Mouse (Mus musculus): Measurements from ENCODE around the gene Panx1. TPM values are rescaled to one million over a fixed set of nuclear protein-coding genes. Genes with fewer than 3 reads are reported as not detected.

The Panx1 gene
- 2.4 and 7.4 TPM in 2 replicates for total RNA-seq (2014; rRNA removed; ENCODE audit: low replicate concordance)
- polyA plus RNA-seq (2015; fragmentation: Nextera tagmentation; extraction: Ambion mirVana) = 10.2 and 11.2 TPM in 2 replicates

DNA sequence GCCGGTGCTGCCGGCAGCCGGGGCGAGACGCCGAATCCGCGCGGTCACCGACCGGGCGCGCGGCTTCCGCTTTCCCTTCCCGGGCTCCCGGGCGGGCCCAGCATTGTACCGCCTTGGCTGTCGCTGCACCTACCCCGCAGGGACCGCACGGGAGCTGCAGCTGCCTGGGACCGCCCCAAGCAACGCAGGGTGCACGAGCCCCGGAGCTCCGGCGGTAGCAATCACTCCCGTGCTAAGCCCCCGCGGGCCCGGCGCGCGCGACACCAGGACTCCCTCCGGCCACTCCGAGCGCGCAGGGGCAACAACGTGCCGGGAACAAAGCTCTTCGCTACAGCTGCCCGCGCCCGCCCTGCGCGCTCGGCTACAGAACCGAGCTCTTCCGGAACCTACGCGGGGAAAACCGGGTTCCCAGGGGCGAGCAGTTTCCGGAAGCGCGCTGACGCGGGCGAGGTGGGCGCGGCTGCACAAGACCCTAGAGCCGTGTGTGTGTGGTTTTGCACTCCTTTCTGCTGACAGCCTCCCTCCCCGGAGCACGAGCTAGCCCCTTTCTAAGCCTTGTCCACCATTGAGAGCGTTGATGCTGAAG is at the start of gene Panx1:
Gene Panx1 (minus strand): TSS at position 395 of the 586 bp plus-strand sequence.
- Histone ChIP-seq H3K4me2 (ENCODE audit: low read depth, low read length) (peak within 1 kb of the TSS; percentile 86), H3K27ac (ENCODE audit: low read depth) (peak within 1 kb of the TSS; percentile 71), H3K4me1 (ENCODE audit: control insufficient read depth, insufficient read depth) (peaks cover 11% of the 10 kb centered on the region), H3K9me3 (replicated peaks; ENCODE audit: control insufficient read depth, low read length) (no peaks in the 10 kb centered on the region), H3K27me3 (ENCODE audit: control insufficient read depth, insufficient read depth, low read length) (no peaks in the 10 kb centered on the region), H3K4me3 (ENCODE audit: low read depth, low read length) (peak within 1 kb of the TSS; percentile 78), H3K36me3 (replicated peaks; ENCODE audit: control insufficient read depth, insufficient read depth, low read length) (no peaks in the 10 kb centered on the region), H3K9ac (replicated peaks; ENCODE audit: low read depth, low read length) (peak within 1 kb of the TSS; percentile 69)
- WGBS = under 1% methylated on average over 68 of the region's 68 CpGs
- TF ChIP-seq CTCF (IDR thresholded peaks at IDR 0.05; ENCODE audit: low read depth) (no peak), EP300 (IDR thresholded peaks at IDR 0.05; ENCODE audit: low read depth) (no peak)
- peak; percentile 58 for DNase-seq (ENCODE audit: low spot score)
- ATAC-seq (ENCODE audit: insufficient read depth, low read depth) = peak; percentile 75

DNA sequence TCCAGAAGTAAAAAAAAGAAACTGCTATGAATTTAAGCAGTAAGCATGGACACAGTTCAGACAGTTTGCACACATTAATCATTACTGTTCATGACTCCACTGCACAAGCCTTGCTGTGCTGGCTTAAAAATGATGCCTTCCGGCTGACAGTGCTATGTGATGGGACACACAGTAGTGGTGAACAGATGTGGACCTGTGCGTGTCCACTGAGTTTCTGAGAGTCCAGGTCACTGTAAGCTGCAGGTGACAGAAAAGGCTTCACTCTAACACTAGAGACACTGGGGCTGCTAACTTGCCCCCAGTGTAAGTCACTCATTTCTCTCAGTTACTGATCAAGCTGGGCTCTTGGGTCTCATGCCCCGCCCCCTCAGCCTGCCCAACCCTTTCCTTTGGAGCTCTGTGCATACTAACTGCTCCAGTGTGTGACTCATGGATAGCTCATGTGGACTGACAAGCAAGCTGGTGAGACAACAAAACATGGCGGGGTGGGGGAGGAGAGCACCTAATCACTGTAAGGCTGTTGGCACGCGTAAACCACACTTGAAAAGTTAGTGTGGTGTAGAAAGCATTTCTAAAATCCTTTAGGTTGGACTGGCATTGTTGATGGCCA is 23.5 kb upstream of the Panx1 start:
- TF ChIP-seq EP300 (IDR thresholded peaks at IDR 0.05; ENCODE audit: low read depth) = no peak
- TF ChIP-seq CTCF (IDR thresholded peaks at IDR 0.05; ENCODE audit: low read depth) = no peak
- WGBS = 54% methylated on average over 6 of the region's 6 CpGs
- no peak overlapping the region for H3K4me3 ChIP-seq (ENCODE audit: low read depth, low read length)
- H3K36me3 ChIP-seq (replicated peaks; ENCODE audit: control insufficient read depth, insufficient read depth, low read length) = no peaks in the 10 kb centered on the region
- ATAC-seq (ENCODE audit: insufficient read depth, low read depth) (0 out of 2 replicates have a peak, but pooled peaks have one; percentile 39), DNase-seq (ENCODE audit: low spot score) (no peak)
- no peaks in the 10 kb centered on the region for H3K9me3 ChIP-seq (replicated peaks; ENCODE audit: control insufficient read depth, low read length)
- no peaks in the 10 kb centered on the region for H3K4me1 ChIP-seq (ENCODE audit: control insufficient read depth, insufficient read depth)
- no peaks in the 10 kb centered on the region for H3K27me3 ChIP-seq (ENCODE audit: control insufficient read depth, insufficient read depth, low read length)
- H3K4me2 ChIP-seq (ENCODE audit: low read depth, low read length) = no peak overlapping the region
- no peak overlapping the region for H3K9ac ChIP-seq (replicated peaks; ENCODE audit: low read depth, low read length)
- H3K27ac ChIP-seq (ENCODE audit: low read depth) = no peak overlapping the region

GRCm38 (mm10) chr9:15067995-15068685 is 22.9 kb upstream of the Panx1 start:
- Histone ChIP-seq H3K27ac (ENCODE audit: low read depth) (no peak overlapping the region), H3K4me2 (ENCODE audit: low read depth, low read length) (no peak overlapping the region), H3K4me1 (ENCODE audit: control insufficient read depth, insufficient read depth) (no peaks in the 10 kb centered on the region), H3K27me3 (ENCODE audit: control insufficient read depth, insufficient read depth, low read length) (no peaks in the 10 kb centered on the region), H3K36me3 (replicated peaks; ENCODE audit: control insufficient read depth, insufficient read depth, low read length) (no peaks in the 10 kb centered on the region), H3K9ac (replicated peaks; ENCODE audit: low read depth, low read length) (no peak overlapping the region), H3K9me3 (replicated peaks; ENCODE audit: control insufficient read depth, low read length) (no peaks in the 10 kb centered on the region), H3K4me3 (ENCODE audit: low read depth, low read length) (no peak overlapping the region)
- no peak for DNase-seq (ENCODE audit: low spot score)
- ATAC-seq (ENCODE audit: insufficient read depth, low read depth) = no peak
- 54% methylated on average over 7 of the region's 7 CpGs for WGBS
- no peak for TF ChIP-seq EP300 (IDR thresholded peaks at IDR 0.05; ENCODE audit: low read depth)
- TF ChIP-seq CTCF (IDR thresholded peaks at IDR 0.05; ENCODE audit: low read depth) = no peak

- no peak overlapping the region for H3K9ac ChIP-seq (replicated peaks; ENCODE audit: low read depth, low read length)
- no peak overlapping the region for H3K27ac ChIP-seq (ENCODE audit: low read depth)
- DNase-seq (ENCODE audit: low spot score) (no peak), ATAC-seq (ENCODE audit: insufficient read depth, low read depth) (no peak)
- no peaks in the 10 kb centered on the region for H3K4me1 ChIP-seq (ENCODE audit: control insufficient read depth, insufficient read depth)
- no peak overlapping the region for H3K4me3 ChIP-seq (ENCODE audit: low read depth, low read length)
- 10% methylated on average over 1 of the region's 1 CpGs for WGBS
- H3K4me2 ChIP-seq (ENCODE audit: low read depth, low read length) = no peak overlapping the region
- H3K9me3 ChIP-seq (replicated peaks; ENCODE audit: control insufficient read depth, low read length) = no peaks in the 10 kb centered on the region
- H3K36me3 ChIP-seq (replicated peaks; ENCODE audit: control insufficient read depth, insufficient read depth, low read length) = no peaks in the 10 kb centered on the region
- no peaks in the 10 kb centered on the region for H3K27me3 ChIP-seq (ENCODE audit: control insufficient read depth, insufficient read depth, low read length)
- TF ChIP-seq EP300 (IDR thresholded peaks at IDR 0.05; ENCODE audit: low read depth) (no peak), CTCF (IDR thresholded peaks at IDR 0.05; ENCODE audit: low read depth) (no peak)
Observed at GRCm38 (mm10) chr9:15064176-15064575, 18.9 kb upstream of the Panx1 start.

DNA sequence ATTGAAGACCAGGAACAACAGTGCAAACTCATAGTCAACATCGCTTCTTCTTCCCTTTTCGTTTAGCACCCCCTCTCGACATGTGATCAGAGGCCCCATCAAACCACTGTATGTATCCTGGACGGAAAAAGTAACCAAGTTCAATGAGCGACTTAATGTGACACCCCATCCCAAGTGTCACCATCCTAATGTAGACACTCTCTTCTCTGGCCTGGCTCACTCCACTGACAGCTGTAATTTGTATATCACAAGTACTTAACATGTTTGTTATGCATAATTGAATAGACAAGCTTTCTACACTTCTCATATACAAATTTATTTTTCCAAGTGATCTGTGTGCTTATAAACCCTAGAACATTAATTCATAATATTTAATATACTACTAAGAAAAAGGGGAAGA is 15.6 kb upstream of the Panx1 start:
- Histone ChIP-seq H3K27ac (ENCODE audit: low read depth) (no peak overlapping the region), H3K4me2 (ENCODE audit: low read depth, low read length) (no peak overlapping the region), H3K9ac (replicated peaks; ENCODE audit: low read depth, low read length) (no peak overlapping the region), H3K36me3 (replicated peaks; ENCODE audit: control insufficient read depth, insufficient read depth, low read length) (no peaks in the 10 kb centered on the region), H3K27me3 (ENCODE audit: control insufficient read depth, insufficient read depth, low read length) (no peaks in the 10 kb centered on the region), H3K4me1 (ENCODE audit: control insufficient read depth, insufficient read depth) (no peaks in the 10 kb centered on the region), H3K4me3 (ENCODE audit: low read depth, low read length) (no peak overlapping the region), H3K9me3 (replicated peaks; ENCODE audit: control insufficient read depth, low read length) (no peaks in the 10 kb centered on the region)
- ATAC-seq (ENCODE audit: insufficient read depth, low read depth) (no peak), DNase-seq (ENCODE audit: low spot score) (no peak)
- TF ChIP-seq EP300 (IDR thresholded peaks at IDR 0.05; ENCODE audit: low read depth) (no peak), CTCF (IDR thresholded peaks at IDR 0.05; ENCODE audit: low read depth) (no peak)
- WGBS = 80% methylated on average over 5 of the region's 5 CpGs
